Mouse (Mus musculus) olfactory bulb, adult 2 months (tissue): Measurements from ENCODE around the gene Rplp0.

Experiments
- CTCF ChIP-seq: fragments of 200-500 bp; IDR thresholded peaks from 2 replicates; pipeline ENCODE4 v1.5.1; 2012; ENCODE audit warnings: low read depth, mild to moderate bottlenecking, low read length, moderate library complexity; ENCODE audit not compliant: insufficient read depth
- POLR2A ChIP-seq: fragments of 200-500 bp; IDR thresholded peaks from 2 replicates; pipeline ENCODE4 v1.6.1; 2012; ENCODE audit warnings: mild to moderate bottlenecking, low read depth, low read length, moderate library complexity; ENCODE audit not compliant: insufficient read depth

DNA sequence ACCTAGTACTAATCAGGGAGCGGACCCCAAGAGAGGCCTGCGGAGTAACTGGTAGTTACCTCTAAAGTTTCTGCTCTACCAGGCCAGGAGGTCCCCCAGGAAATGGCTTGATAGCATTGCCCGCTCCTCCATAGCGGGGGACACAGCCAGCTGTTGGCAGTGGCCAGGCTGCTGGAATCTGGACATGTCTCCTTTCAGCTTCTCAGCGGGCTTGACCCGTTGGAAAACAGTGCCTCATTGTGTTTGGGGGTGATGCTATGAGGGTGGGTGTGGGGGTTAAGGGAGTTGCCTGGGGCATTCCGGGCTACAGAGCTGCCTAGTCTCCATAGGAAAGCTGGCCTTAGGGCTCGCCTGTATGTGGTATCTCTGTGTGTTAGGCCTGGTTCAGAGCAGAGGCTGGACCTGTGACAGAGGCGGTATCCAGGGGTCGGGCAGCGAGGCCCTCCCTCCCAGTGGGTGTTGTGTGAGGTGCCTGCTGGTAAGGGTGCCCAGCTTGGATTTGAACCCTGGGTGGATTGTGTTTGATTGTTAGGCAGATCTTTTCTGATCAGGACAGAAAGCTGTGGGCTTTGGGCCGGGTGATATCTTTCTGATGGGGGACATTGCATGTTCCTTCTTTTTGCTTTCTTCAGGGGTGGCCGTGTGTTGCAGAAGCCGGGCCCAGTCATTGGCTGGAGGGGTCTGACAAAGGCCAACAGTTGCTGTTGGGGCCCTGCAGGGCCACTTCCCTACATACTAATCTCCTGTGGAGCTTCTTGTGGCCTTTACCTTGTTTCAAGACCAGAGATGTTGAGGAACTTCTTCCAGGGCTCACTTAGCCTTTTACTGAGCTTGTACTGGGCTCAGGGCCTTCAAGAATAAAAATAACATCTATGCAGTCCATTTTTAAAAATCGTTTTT is 49.2 kb upstream of the Rplp0 start:
- TF ChIP-seq CTCF: no peak
- no peak for TF ChIP-seq POLR2A
